Mouse (Mus musculus): Measurements from ENCODE around the gene Iars2. TPM values are rescaled to one million over a fixed set of nuclear protein-coding genes. Genes with fewer than 3 reads are reported as not detected.
"Not testable (repeated sequence)": the region's sequence is repeated elsewhere in the genome, so short reads cannot be mapped to it uniquely, and the experiment has no call there.

Gene Iars2
- total RNA-seq, 1 experiment, result 47.9 TPM

DNA sequence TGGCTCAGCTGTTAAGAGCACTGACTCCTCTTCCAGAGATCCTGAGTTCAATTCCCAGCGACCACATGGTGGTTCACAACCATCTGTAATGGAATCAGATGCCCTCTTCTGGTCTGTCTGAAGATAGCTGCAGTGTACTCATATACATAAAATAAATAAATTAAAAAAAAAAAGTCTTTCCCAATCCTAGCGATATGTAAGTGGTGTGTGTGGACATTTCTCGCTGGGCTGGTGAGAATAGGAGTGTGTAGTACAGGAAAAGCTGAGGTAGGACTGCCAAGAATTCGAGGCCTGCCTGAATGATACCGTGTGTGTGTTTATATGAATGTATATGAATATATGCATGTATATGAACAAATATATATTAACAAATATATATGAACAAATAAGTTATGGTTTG lies 2.2 kb upstream of the Iars2 start:
- Histone ChIP-seq H3K27ac (ENCODE audit: insufficient read depth, low read depth, low read length, poor library complexity, severe bottlenecking) (no peak overlapping the region), H3K36me3 (ENCODE audit: control insufficient read depth, insufficient read depth, low read length, poor library complexity, severe bottlenecking) (peaks cover 5% of the 10 kb centered on the region; the same call in 1 of the 2 replicates), H3K4me3 (ENCODE audit: insufficient read depth in 1 of 2, low read depth in 1 of 2, low read length in 2 of 2, poor library complexity in 1 of 2, severe bottlenecking in 1 of 2) (peak overlapping the region in 1 of 2 experiments; percentile 74; a peak in 1 of 4 replicates), H3K9me3 (ENCODE audit: control insufficient read depth, insufficient read depth, low read depth, low read length) (no peaks in the 10 kb centered on the region), H3K9ac (ENCODE audit: insufficient read depth, low read depth, low read length, poor library complexity, severe bottlenecking) (no peak overlapping the region), H3K4me1 (ENCODE audit: control insufficient read depth in 2 of 2, insufficient read depth in 2 of 2, low read length in 2 of 2, poor library complexity in 1 of 2) (peaks cover 0 to 8% of the 10 kb centered on the region in 2 experiments; a peak in 3 of 4 replicates)
- no peak for DNase-seq (ENCODE audit: low read depth, low spot score)
- no peak for TF ChIP-seq HCFC1 (IDR thresholded peaks at IDR 0.05; ENCODE audit: borderline replicate concordance, insufficient read depth, low read length)
- no peak for TF ChIP-seq ZNF384 (IDR thresholded peaks at IDR 0.05; ENCODE audit: low read depth, low read length)
- no peak for TF ChIP-seq CHD2 (IDR thresholded peaks at IDR 0.05; ENCODE audit: low read depth, low read length)
- TF ChIP-seq MAFK (IDR thresholded peaks at IDR 0.05; ENCODE audit: insufficient read depth, low read depth, low read length), result no peak
- no peak for TF ChIP-seq ZC3H11A (IDR thresholded peaks at IDR 0.05; ENCODE audit: borderline replicate concordance, low read depth, low read length)
- in situ Hi-C loops (cut with MboI; ENCODE audit: low sequenced_read_pairs in 2 of 2, unreplicated experiment in 2 of 2), result no loop called here

DNA sequence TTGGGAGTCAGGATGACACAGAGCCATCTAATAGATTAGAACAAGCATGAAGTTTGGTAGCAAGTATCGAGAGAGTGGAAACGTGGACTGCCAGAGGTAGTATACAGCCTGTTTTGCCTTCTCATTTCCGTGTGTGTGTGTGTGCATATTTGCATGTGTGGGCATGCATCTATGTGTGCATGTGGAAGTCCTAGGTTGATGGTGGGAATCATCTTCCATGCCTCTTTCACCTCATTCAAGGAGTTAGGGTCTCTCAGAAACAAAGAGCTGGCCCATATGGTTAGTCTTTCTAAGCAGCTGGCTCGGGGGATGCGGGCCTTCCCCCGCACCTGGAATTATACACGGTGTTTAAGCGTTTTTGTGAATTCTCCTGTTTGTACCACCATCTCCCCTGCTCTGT lies 655 bp upstream of the Iars2 start:
- peaks cover 16% of the 10 kb centered on the region for H3K36me3 ChIP-seq (ENCODE audit: control insufficient read depth, insufficient read depth, low read length, poor library complexity, severe bottlenecking)
- H3K27ac ChIP-seq (ENCODE audit: insufficient read depth, low read depth, low read length, poor library complexity, severe bottlenecking), result no peak overlapping the region; the same call in 1 of the 2 replicates
- H3K9ac ChIP-seq (ENCODE audit: insufficient read depth, low read depth, low read length, poor library complexity, severe bottlenecking), result peak overlapping the region; percentile 89; the same call in 1 of the 2 replicates
- no peak for TF ChIP-seq MAFK (IDR thresholded peaks at IDR 0.05; ENCODE audit: insufficient read depth, low read depth, low read length)
- no peak for TF ChIP-seq ZNF384 (IDR thresholded peaks at IDR 0.05; ENCODE audit: low read depth, low read length)
- no peak for TF ChIP-seq CHD2 (IDR thresholded peaks at IDR 0.05; ENCODE audit: low read depth, low read length)
- no peak for TF ChIP-seq ZC3H11A (IDR thresholded peaks at IDR 0.05; ENCODE audit: borderline replicate concordance, low read depth, low read length)
- TF ChIP-seq HCFC1 (IDR thresholded peaks at IDR 0.05; ENCODE audit: borderline replicate concordance, insufficient read depth, low read length), result no peak
- H3K4me3 ChIP-seq (ENCODE audit: insufficient read depth in 1 of 2, low read depth in 1 of 2, low read length in 2 of 2, poor library complexity in 1 of 2, severe bottlenecking in 1 of 2), result peak overlapping the region; percentile 87 to 97
- DNase-seq (ENCODE audit: low read depth, low spot score), result no peak
- in situ Hi-C loops (cut with MboI; ENCODE audit: low sequenced_read_pairs in 2 of 2, unreplicated experiment in 2 of 2), result no loop called here
- H3K4me1 ChIP-seq (ENCODE audit: control insufficient read depth in 2 of 2, insufficient read depth in 2 of 2, low read length in 2 of 2, poor library complexity in 1 of 2), result peaks cover 0 to 5% of the 10 kb centered on the region in 2 experiments; a peak in 2 of 4 replicates
- no peaks in the 10 kb centered on the region for H3K9me3 ChIP-seq (ENCODE audit: control insufficient read depth, insufficient read depth, low read depth, low read length)

DNA sequence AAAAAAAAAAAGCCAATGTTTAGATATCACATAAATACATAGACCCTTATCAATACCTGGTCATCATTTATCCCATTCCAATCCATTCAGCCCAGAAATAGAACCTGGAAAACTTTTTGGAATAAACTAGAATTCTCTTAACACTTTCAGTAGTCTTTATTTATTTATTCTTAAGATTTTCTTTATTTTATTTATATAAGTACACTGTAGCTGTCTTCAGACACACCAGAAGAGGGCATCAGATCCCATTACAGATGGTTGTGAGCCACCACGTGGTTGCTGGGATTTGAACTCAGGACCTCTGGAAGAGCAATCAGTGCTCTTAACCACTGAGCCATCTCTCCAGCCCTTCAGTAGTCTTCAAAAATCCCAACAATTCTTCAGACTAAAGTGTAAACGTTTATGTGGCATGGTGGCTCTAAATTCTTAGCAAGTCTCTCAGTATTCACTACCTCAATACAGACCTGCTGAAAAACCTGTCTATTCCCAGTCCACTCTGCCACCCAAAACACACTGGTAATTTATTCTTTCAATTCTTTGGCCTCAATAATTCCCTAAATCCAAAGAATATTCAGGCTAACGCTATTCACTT lies 1.3 kb downstream of the Iars2 start:
- H3K27ac ChIP-seq (ENCODE audit: insufficient read depth, low read depth, low read length, poor library complexity, severe bottlenecking), result not testable (repeated sequence)

DNA sequence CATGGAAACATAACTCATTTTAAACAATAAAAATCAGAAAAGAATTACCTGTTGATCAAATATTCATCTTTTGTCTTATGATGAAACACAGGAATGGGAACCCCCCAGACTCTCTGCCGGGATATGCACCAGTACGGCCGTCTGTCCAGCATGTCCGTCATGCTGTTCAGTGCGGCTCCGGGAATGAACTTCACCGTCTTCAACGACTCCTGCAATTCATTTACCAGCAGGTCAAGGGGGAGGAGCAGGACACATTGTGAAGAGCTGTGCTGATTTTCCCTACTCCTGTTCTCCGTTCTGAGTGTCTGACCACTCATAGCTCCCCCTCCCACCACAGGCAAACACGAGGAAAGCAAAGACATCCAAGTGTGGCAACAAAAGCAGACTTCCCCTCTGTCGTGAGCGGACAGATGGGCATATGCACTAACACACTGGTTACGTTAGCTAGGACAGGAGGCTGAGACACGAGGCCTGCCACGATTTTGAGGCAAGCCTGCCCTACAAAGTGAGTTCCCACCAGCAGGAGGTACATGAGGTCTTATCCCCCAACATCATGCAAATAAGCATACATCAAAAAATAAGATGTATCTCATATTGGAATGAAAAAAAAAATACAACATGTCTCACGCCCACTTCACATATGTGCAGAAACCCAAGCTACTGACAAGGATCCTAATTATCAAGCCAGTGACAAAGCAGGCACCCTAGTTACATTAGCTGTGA lies 13.2 kb downstream of the Iars2 start:
- peaks cover 19% of the 10 kb centered on the region for H3K36me3 ChIP-seq (ENCODE audit: control insufficient read depth, insufficient read depth, low read length, poor library complexity, severe bottlenecking)
- in situ Hi-C loops (cut with MboI; ENCODE audit: low sequenced_read_pairs in 2 of 2, unreplicated experiment in 2 of 2), result no loop called here

More for the DNA sequence above, 1.3 kb downstream of the Iars2 start:
- in situ Hi-C loops (cut with MboI; ENCODE audit: low sequenced_read_pairs in 2 of 2, unreplicated experiment in 2 of 2); H3K9ac ChIP-seq (ENCODE audit: insufficient read depth, low read depth, low read length, poor library complexity, severe bottlenecking); H3K9me3 ChIP-seq (ENCODE audit: control insufficient read depth, insufficient read depth, low read depth, low read length); H3K4me1 ChIP-seq (ENCODE audit: control insufficient read depth in 2 of 2, insufficient read depth in 2 of 2, low read length in 2 of 2, poor library complexity in 1 of 2); DNase-seq (ENCODE audit: low read depth, low spot score): not testable (repeated sequence)
- Histone ChIP-seq H3K36me3 (ENCODE audit: control insufficient read depth, insufficient read depth, low read length, poor library complexity, severe bottlenecking) (peaks cover 25% of the 10 kb centered on the region), H3K4me3 (ENCODE audit: insufficient read depth in 1 of 2, low read depth in 1 of 2, low read length in 2 of 2, poor library complexity in 1 of 2, severe bottlenecking in 1 of 2) (peak overlapping the region in 1 of 2 experiments; percentile 87; a peak in 2 of 4 replicates)

More for the DNA sequence above, 13.2 kb downstream of the Iars2 start:
- TF ChIP-seq HCFC1 (IDR thresholded peaks at IDR 0.05; ENCODE audit: borderline replicate concordance, insufficient read depth, low read length) (no peak), ZNF384 (IDR thresholded peaks at IDR 0.05; ENCODE audit: low read depth, low read length) (no peak), MAFK (IDR thresholded peaks at IDR 0.05; ENCODE audit: insufficient read depth, low read depth, low read length) (no peak), CHD2 (IDR thresholded peaks at IDR 0.05; ENCODE audit: low read depth, low read length) (no peak), ZC3H11A (IDR thresholded peaks at IDR 0.05; ENCODE audit: borderline replicate concordance, low read depth, low read length) (no peak)
- no peak overlapping the region for H3K27ac ChIP-seq (ENCODE audit: insufficient read depth, low read depth, low read length, poor library complexity, severe bottlenecking)
- no peak overlapping the region for H3K4me3 ChIP-seq (ENCODE audit: insufficient read depth in 1 of 2, low read depth in 1 of 2, low read length in 2 of 2, poor library complexity in 1 of 2, severe bottlenecking in 1 of 2)
- DNase-seq (ENCODE audit: low read depth, low spot score), result no peak
- H3K9me3 ChIP-seq (ENCODE audit: control insufficient read depth, insufficient read depth, low read depth, low read length), result no peaks in the 10 kb centered on the region
- no peaks in the 10 kb centered on the region for H3K4me1 ChIP-seq (ENCODE audit: control insufficient read depth in 2 of 2, insufficient read depth in 2 of 2, low read length in 2 of 2, poor library complexity in 1 of 2)
- no peak overlapping the region for H3K9ac ChIP-seq (ENCODE audit: insufficient read depth, low read depth, low read length, poor library complexity, severe bottlenecking)

Data from ES-E14 (cell line).